Mouse (Mus musculus) megakaryocyte, embryonic 14.5 days (primary cell): ENCODE data around the gene Dicer1.

Experiments
- FLI1 ChIP-seq: IDR thresholded peaks from 2 replicates; pipeline ENCODE4 v1.6.1; 2012; ENCODE audit warnings: low read length, inconsistent platforms, mixed read lengths
- GATA1 ChIP-seq: IDR thresholded peaks from 3 replicates; pipeline ENCODE4 v1.6.1; 2012; ENCODE audit warnings: mixed read lengths, low read length, inconsistent platforms, borderline replicate concordance

- TF ChIP-seq GATA1 (no peak), FLI1 (no peak)
Measured at GRCm38 (mm10) chr12:104667846-104668245, 83.9 kb downstream of the Dicer1 start.
